Mouse (Mus musculus) G1E (cell line): ENCODE data around the gene Podn.

Experiments used
- CTCF ChIP-seq: IDR thresholded peaks from 2 replicates; pipeline ENCODE4 v1.5.1; 2012; ENCODE audit warnings: low read depth, low read length, inconsistent platforms, mixed read lengths
- GATA1 ChIP-seq: IDR thresholded peaks from 2 replicates; pipeline ENCODE4 v1.6.1; 2012; ENCODE audit warnings: borderline replicate concordance, low read length, inconsistent platforms, mixed read lengths
- POLR2AphosphoS5 ChIP-seq: IDR thresholded peaks from 2 replicates; pipeline ENCODE4 v1.6.1; 2012; ENCODE audit warnings: low read depth, low read length, inconsistent platforms; ENCODE audit not compliant: insufficient replicate concordance
- TAL1 ChIP-seq: conservative IDR thresholded peaks from 2 replicates; pipeline ENCODE4 v1.6.1; 2012; ENCODE audit warnings: low read depth, low read length, inconsistent platforms, mixed read lengths

GRCm38 (mm10) chr4:108014466-108014865 lies 81.8 kb downstream of the Podn start:
- no peak for TF ChIP-seq GATA1
- no peak for TF ChIP-seq CTCF
- TF ChIP-seq POLR2AphosphoS5 = no peak
- no peak for TF ChIP-seq TAL1
